Mouse (Mus musculus): Measurements from ENCODE around the gene Slc16a13. TPM values are rescaled to one million over a fixed set of nuclear protein-coding genes. Genes with fewer than 3 reads are reported as not detected.
"Not testable (repeated sequence)": the region's sequence is repeated elsewhere in the genome, so short reads cannot be mapped to it uniquely, and the experiment has no call there.

Slc16a13 gene
- polyA plus RNA-seq, 1 experiment from 2014 or later = 12.7 TPM

GRCm38 (mm10) chr11:70171847-70172246 lies 49.0 kb downstream of the Slc16a13 start:
- no peak for ATAC-seq

GRCm38 (mm10) chr11:70171181-70171580 lies 49.7 kb downstream of the Slc16a13 start:
- Histone ChIP-seq H3K9ac (ENCODE audit: low read depth, low read length) (no peak overlapping the region), H3K4me2 (ENCODE audit: low read length) (no peak overlapping the region), H3K4me1 (ENCODE audit: control insufficient read depth, insufficient read depth, low read length) (no peaks in the 10 kb centered on the region), H3K9me3 (replicated peaks; ENCODE audit: control insufficient read depth, low read length, poor library complexity, severe bottlenecking) (no peaks in the 10 kb centered on the region), H3K36me3 (ENCODE audit: control insufficient read depth, insufficient read depth, low read length) (no peaks in the 10 kb centered on the region), H3K27me3 (ENCODE audit: control insufficient read depth, insufficient read depth, low read depth, low read length) (no peaks in the 10 kb centered on the region), H3K4me3 (ENCODE audit: low read depth, low read length) (no peak overlapping the region), H3K27ac (ENCODE audit: low read length) (no peak overlapping the region)
- no peak for ATAC-seq
- WGBS = 82% methylated on average over 7 of the region's 7 CpGs

More at GRCm38 (mm10) chr11:70171847-70172246, 49.0 kb downstream of the Slc16a13 start:
- H3K9ac ChIP-seq (ENCODE audit: low read depth, low read length) = no peak overlapping the region
- no peak overlapping the region for H3K4me2 ChIP-seq (ENCODE audit: low read length)
- H3K4me3 ChIP-seq (ENCODE audit: low read depth, low read length) = no peak overlapping the region
- H3K36me3 ChIP-seq (ENCODE audit: control insufficient read depth, insufficient read depth, low read length) = no peaks in the 10 kb centered on the region
- WGBS = 53% methylated on average over 3 of the region's 3 CpGs
- H3K27me3 ChIP-seq (ENCODE audit: control insufficient read depth, insufficient read depth, low read depth, low read length) = no peaks in the 10 kb centered on the region
- H3K9me3 ChIP-seq (replicated peaks; ENCODE audit: control insufficient read depth, low read length, poor library complexity, severe bottlenecking) = no peaks in the 10 kb centered on the region
- no peak overlapping the region for H3K27ac ChIP-seq (ENCODE audit: low read length)
- H3K4me1 ChIP-seq (ENCODE audit: control insufficient read depth, insufficient read depth, low read length) = no peaks in the 10 kb centered on the region

- Histone ChIP-seq H3K4me2 (ENCODE audit: low read length) (no peak overlapping the region), H3K36me3 (ENCODE audit: control insufficient read depth, insufficient read depth, low read length) (no peaks in the 10 kb centered on the region), H3K9ac (ENCODE audit: low read depth, low read length) (no peak overlapping the region), H3K9me3 (replicated peaks; ENCODE audit: control insufficient read depth, low read length, poor library complexity, severe bottlenecking) (no peaks in the 10 kb centered on the region), H3K4me3 (ENCODE audit: low read depth, low read length) (no peak overlapping the region), H3K4me1 (ENCODE audit: control insufficient read depth, insufficient read depth, low read length) (no peaks in the 10 kb centered on the region), H3K27ac (ENCODE audit: low read length) (no peak overlapping the region), H3K27me3 (ENCODE audit: control insufficient read depth, insufficient read depth, low read depth, low read length) (no peaks in the 10 kb centered on the region)
- 80% methylated on average over 7 of the region's 7 CpGs for WGBS
- ATAC-seq = no peak
Observed at GRCm38 (mm10) chr11:70170291-70170690, 50.6 kb downstream of the Slc16a13 start.

- not testable (repeated sequence) for ATAC-seq; H3K4me3 ChIP-seq (ENCODE audit: low read depth, low read length); H3K27me3 ChIP-seq (ENCODE audit: control insufficient read depth, insufficient read depth, low read depth, low read length); H3K36me3 ChIP-seq (ENCODE audit: control insufficient read depth, insufficient read depth, low read length); H3K4me2 ChIP-seq (ENCODE audit: low read length); H3K27ac ChIP-seq (ENCODE audit: low read length); H3K9ac ChIP-seq (ENCODE audit: low read depth, low read length); H3K4me1 ChIP-seq (ENCODE audit: control insufficient read depth, insufficient read depth, low read length); H3K9me3 ChIP-seq (replicated peaks; ENCODE audit: control insufficient read depth, low read length, poor library complexity, severe bottlenecking)
- WGBS = 92% methylated on average over 7 of the region's 7 CpGs
Observed at GRCm38 (mm10) chr11:70169471-70169870, 51.4 kb downstream of the Slc16a13 start.

GRCm38 (mm10) chr11:70168136-70168535 lies 52.7 kb downstream of the Slc16a13 start:
- Histone ChIP-seq H3K4me2 (ENCODE audit: low read length) (no peak overlapping the region), H3K9ac (ENCODE audit: low read depth, low read length) (no peak overlapping the region), H3K9me3 (replicated peaks; ENCODE audit: control insufficient read depth, low read length, poor library complexity, severe bottlenecking) (no peaks in the 10 kb centered on the region), H3K27ac (ENCODE audit: low read length) (no peak overlapping the region), H3K36me3 (ENCODE audit: control insufficient read depth, insufficient read depth, low read length) (no peaks in the 10 kb centered on the region), H3K27me3 (ENCODE audit: control insufficient read depth, insufficient read depth, low read depth, low read length) (no peaks in the 10 kb centered on the region), H3K4me3 (ENCODE audit: low read depth, low read length) (no peak overlapping the region), H3K4me1 (ENCODE audit: control insufficient read depth, insufficient read depth, low read length) (no peaks in the 10 kb centered on the region)
- WGBS = 65% methylated on average over 7 of the region's 7 CpGs
- no peak for ATAC-seq

MicroRNAs encoded within 50 kb of the gene (microRNA counts, 519-probe panel; counts per million panel counts)
- microRNA mmu-miR-195 (386 counts per million, percentile 18 among the panel's probes with 10 or more counts), microRNA mmu-miR-497 (1,746 counts per million, percentile 35 among the panel's probes with 10 or more counts)

Small RNAs within 50 kb of the gene (microRNA-seq; reads per million reads assigned to microRNA genes)
- gene Mir195a (560 reads per million, percentile 73 among the genes with 10 or more reads in this experiment), gene Mir497 (not detected), gene Mir497b (not detected)

Other genes starting within 250 kb of the Slc16a13 start
- gene Ctdnep1, start 239.9 kb downstream of the Slc16a13 start, polyA plus RNA-seq (2015; fragmentation: Nextera tagmentation; extraction: Ambion mirVana) = 23.0 and 24.4 TPM in 2 replicates
- gene Elp5, start 238.5 kb downstream of the Slc16a13 start, polyA plus RNA-seq (2015; fragmentation: Nextera tagmentation; extraction: Ambion mirVana) = 162 and 173 TPM in 2 replicates
- 527 and 528 TPM in 2 replicates for gene Gabarap, start 229.9 kb downstream of the Slc16a13 start, polyA plus RNA-seq (2015; fragmentation: Nextera tagmentation; extraction: Ambion mirVana)
- 51.2 and 58.6 TPM in 2 replicates for gene Phf23, start 225.3 kb downstream of the Slc16a13 start, polyA plus RNA-seq (2015; fragmentation: Nextera tagmentation; extraction: Ambion mirVana)
- 21.9 and 26.1 TPM in 2 replicates for gene Dvl2, start 220.5 kb downstream of the Slc16a13 start, polyA plus RNA-seq (2015; fragmentation: Nextera tagmentation; extraction: Ambion mirVana)
- gene Acadvl, start 205.7 kb downstream of the Slc16a13 start, polyA plus RNA-seq (2015; fragmentation: Nextera tagmentation; extraction: Ambion mirVana) = 56.3 and 61.6 TPM in 2 replicates
- gene Dlg4, start 204.1 kb downstream of the Slc16a13 start, polyA plus RNA-seq (2015; fragmentation: Nextera tagmentation; extraction: Ambion mirVana) = 23.4 and 30.0 TPM in 2 replicates
- 2.3 and 3.0 TPM in 2 replicates for gene Asgr1, start 167.0 kb downstream of the Slc16a13 start, polyA plus RNA-seq (2015; fragmentation: Nextera tagmentation; extraction: Ambion mirVana)
- gene Asgr2, start 128.4 kb downstream of the Slc16a13 start, polyA plus RNA-seq (2015; fragmentation: Nextera tagmentation; extraction: Ambion mirVana) = not detected in 2 replicates
- gene Mgl2, start 90.7 kb downstream of the Slc16a13 start, polyA plus RNA-seq (2015; fragmentation: Nextera tagmentation; extraction: Ambion mirVana) = 1.1 and 1.2 TPM in 2 replicates
- gene Clec10a, start 64.9 kb downstream of the Slc16a13 start, polyA plus RNA-seq (2015; fragmentation: Nextera tagmentation; extraction: Ambion mirVana) = 0.48 and 1.1 TPM in 2 replicates
- 6.9 and 7.8 TPM in 2 replicates for gene Slc16a11, start 8.3 kb downstream of the Slc16a13 start, polyA plus RNA-seq (2015; fragmentation: Nextera tagmentation; extraction: Ambion mirVana)
- gene Bcl6b, start 8.7 kb upstream of the Slc16a13 start, polyA plus RNA-seq (2015; fragmentation: Nextera tagmentation; extraction: Ambion mirVana) = 5.1 and 5.3 TPM in 2 replicates
- gene 0610010K14Rik, start 16.9 kb upstream of the Slc16a13 start, polyA plus RNA-seq (2015; fragmentation: Nextera tagmentation; extraction: Ambion mirVana) = 165 and 167 TPM in 2 replicates
- 12.0 and 12.7 TPM in 2 replicates for gene Gm21988, start 18.8 kb upstream of the Slc16a13 start, polyA plus RNA-seq (2015; fragmentation: Nextera tagmentation; extraction: Ambion mirVana)
- gene Rnasek, start 18.8 kb upstream of the Slc16a13 start, polyA plus RNA-seq (2015; fragmentation: Nextera tagmentation; extraction: Ambion mirVana) = 368 and 379 TPM in 2 replicates
- gene Alox12, start 34.3 kb upstream of the Slc16a13 start, polyA plus RNA-seq (2015; fragmentation: Nextera tagmentation; extraction: Ambion mirVana) = 0.34 and 0.49 TPM in 2 replicates
- not detected in 2 replicates for gene Alox12e, start 101.6 kb upstream of the Slc16a13 start, polyA plus RNA-seq (2015; fragmentation: Nextera tagmentation; extraction: Ambion mirVana)
- gene Alox15, start 131.0 kb upstream of the Slc16a13 start, polyA plus RNA-seq (2015; fragmentation: Nextera tagmentation; extraction: Ambion mirVana) = 0.09 and 0.18 TPM in 2 replicates
- gene Pelp1, start 189.0 kb upstream of the Slc16a13 start, polyA plus RNA-seq (2015; fragmentation: Nextera tagmentation; extraction: Ambion mirVana) = 33.0 and 35.0 TPM in 2 replicates
- 52.6 and 58.9 TPM in 2 replicates for gene Arrb2, start 211.6 kb upstream of the Slc16a13 start, polyA plus RNA-seq (2015; fragmentation: Nextera tagmentation; extraction: Ambion mirVana)
- gene Med11, start 230.9 kb upstream of the Slc16a13 start, polyA plus RNA-seq (2015; fragmentation: Nextera tagmentation; extraction: Ambion mirVana) = 44.1 and 45.9 TPM in 2 replicates
- 0.35 and 0.49 TPM in 2 replicates for gene Zmynd15, start 238.4 kb upstream of the Slc16a13 start, polyA plus RNA-seq (2015; fragmentation: Nextera tagmentation; extraction: Ambion mirVana)
- gene Cxcl16, start 238.9 kb upstream of the Slc16a13 start, polyA plus RNA-seq (2015; fragmentation: Nextera tagmentation; extraction: Ambion mirVana) = 1.7 and 2.6 TPM in 2 replicates

Measured in midbrain, embryonic 16.5 days (tissue).